Mouse (Mus musculus) limb, embryonic 13.5 days (tissue): ENCODE data around the gene Gal3st4. TPM values are rescaled to one million over a fixed set of nuclear protein-coding genes. Genes with fewer than 3 reads are reported as not detected.

Experiments used
- ATAC-seq: fragments of 200-750 bp; cut with Nextera tagmentation; 2 replicates; pipeline ENCODE4 v1.8.0; 2017; ENCODE audit warnings: low read depth, moderate number of reproducible peaks, moderate TSS enrichment; ENCODE audit not compliant: low FRiP score
- H3K27ac ChIP-seq: fragments of 300-500 bp; sonication (generic); 2 replicates; pipeline ENCODE4 v1.5.1; 2015; ENCODE audit warnings: inconsistent platforms, mild to moderate bottlenecking, moderate library complexity
- H3K27me3 ChIP-seq: fragments of 300-500 bp; sonication (generic); 2 replicates; pipeline ENCODE4 v1.6.1; 2015; ENCODE audit warnings: mild to moderate bottlenecking, inconsistent platforms
- H3K36me3 ChIP-seq: fragments of 300-500 bp; sonication (generic); 2 replicates; pipeline ENCODE4 v1.6.1; 2015; ENCODE audit warnings: inconsistent platforms, mild to moderate bottlenecking, moderate library complexity
- H3K4me1 ChIP-seq: fragments of 300-500 bp; sonication (generic); 2 replicates; pipeline ENCODE4 v1.6.1; 2015; ENCODE audit warnings: inconsistent platforms
- H3K4me2 ChIP-seq: fragments of 300-500 bp; sonication (generic); replicated peaks from 2 replicates; pipeline ENCODE4 v1.6.1; 2015; ENCODE audit warnings: inconsistent platforms, mild to moderate bottlenecking, moderate library complexity
- H3K4me3 ChIP-seq: fragments of 300-500 bp; sonication (generic); 2 replicates; pipeline ENCODE4 v1.5.1; 2015; ENCODE audit warnings: moderate library complexity, mild to moderate bottlenecking, inconsistent platforms
- H3K9ac ChIP-seq: fragments of 300-500 bp; sonication (generic); 2 replicates; pipeline ENCODE4 v1.6.1; 2015; ENCODE audit warnings: mild to moderate bottlenecking, inconsistent platforms
- H3K9me3 ChIP-seq: fragments of 300-500 bp; sonication (generic); 2 replicates; pipeline ENCODE4 v1.6.1; 2016; ENCODE audit warnings: inconsistent platforms
- WGBS: fragments of 180-500 bp; shearing (Covaris S2); methylation state at CpG from one replicate; pipeline ENCODE4 v1.1.7; 2015; 5-methylcytosine and 5-hydroxymethylcytosine counted together
- polyA plus RNA-seq: library from polyadenylated mRNA; unstranded; fragments of >200 nt; fragmentation: Nextera tagmentation; extraction: Ambion mirVana; gene quantifications from 2 replicates; pipeline ENCODE4 v1.2.1, GENCODE M21; 2015

Gal3st4 gene
- polyA plus RNA-seq, result 3.3 and 4.5 TPM in 2 replicates

GRCm38 (mm10) chr5:138272409-138272923, at the start of gene Gal3st4:
Gene Gal3st4 (minus strand): TSS chr5:138272840.
- no peaks in the 10 kb centered on the region for H3K9me3 ChIP-seq
- peaks cover 33% of the 10 kb centered on the region for H3K36me3 ChIP-seq
- under 1% methylated on average over 12 of the region's 12 CpGs for WGBS
- peak within 1 kb of the TSS; percentile 60 for H3K9ac ChIP-seq
- H3K4me3 ChIP-seq, result peak within 1 kb of the TSS; percentile 35
- peak within 1 kb of the TSS; percentile 66; the same call in 1 of the 2 replicates for H3K27ac ChIP-seq
- peaks cover 50% of the 10 kb centered on the region for H3K4me1 ChIP-seq
- peak within 1 kb of the TSS; percentile 56 for H3K4me2 ChIP-seq
- peak; percentile 60 for ATAC-seq
- H3K27me3 ChIP-seq, result 0 out of 2 replicates have a peak, but pooled peaks cover 5% of the 10 kb centered on the region

GRCm38 (mm10) chr5:138312795-138313194, 40.2 kb upstream of the Gal3st4 start:
- Histone ChIP-seq H3K9me3 (no peaks in the 10 kb centered on the region), H3K4me3 (no peak overlapping the region), H3K4me2 (no peak overlapping the region), H3K27me3 (no peaks in the 10 kb centered on the region), H3K9ac (no peak overlapping the region), H3K4me1 (no peaks in the 10 kb centered on the region), H3K27ac (no peak overlapping the region), H3K36me3 (no peaks in the 10 kb centered on the region)
- ATAC-seq, result no peak
- 86% methylated on average over 3 of the region's 3 CpGs for WGBS

DNA sequence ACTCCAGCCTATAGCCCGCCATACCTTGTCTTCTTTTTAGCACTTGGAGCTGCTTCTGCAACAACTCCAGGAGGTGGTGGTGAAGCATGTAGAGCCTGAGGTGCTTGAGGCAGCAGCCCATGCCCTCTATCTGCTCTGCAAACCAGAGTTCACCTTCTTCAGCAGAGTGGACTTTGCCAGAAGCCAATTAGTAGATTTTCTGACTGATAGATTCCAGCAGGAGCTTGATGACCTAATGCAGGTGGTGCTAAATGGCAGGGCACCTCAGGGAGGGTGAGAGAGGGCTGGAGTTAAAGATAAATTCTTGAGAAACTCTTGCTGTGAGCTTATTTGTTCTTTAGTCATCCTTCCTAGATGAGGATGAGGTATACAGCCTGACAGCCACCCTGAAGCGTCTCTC, 27.0 kb upstream of the Gal3st4 start:
- Histone ChIP-seq H3K4me1 (no peaks in the 10 kb centered on the region), H3K9ac (no peak overlapping the region), H3K9me3 (no peaks in the 10 kb centered on the region), H3K27ac (no peak overlapping the region), H3K4me2 (no peak overlapping the region), H3K27me3 (no peaks in the 10 kb centered on the region), H3K4me3 (no peak overlapping the region), H3K36me3 (peaks cover 5% of the 10 kb centered on the region; the same call in 1 of the 2 replicates)
- WGBS, result 75% methylated on average over 2 of the region's 2 CpGs
- ATAC-seq, result no peak

- H3K9ac ChIP-seq, result no peak overlapping the region
These were observed 21.5 kb upstream of the Gal3st4 start for GRCm38 (mm10) chr5:138294158-138294557.

DNA sequence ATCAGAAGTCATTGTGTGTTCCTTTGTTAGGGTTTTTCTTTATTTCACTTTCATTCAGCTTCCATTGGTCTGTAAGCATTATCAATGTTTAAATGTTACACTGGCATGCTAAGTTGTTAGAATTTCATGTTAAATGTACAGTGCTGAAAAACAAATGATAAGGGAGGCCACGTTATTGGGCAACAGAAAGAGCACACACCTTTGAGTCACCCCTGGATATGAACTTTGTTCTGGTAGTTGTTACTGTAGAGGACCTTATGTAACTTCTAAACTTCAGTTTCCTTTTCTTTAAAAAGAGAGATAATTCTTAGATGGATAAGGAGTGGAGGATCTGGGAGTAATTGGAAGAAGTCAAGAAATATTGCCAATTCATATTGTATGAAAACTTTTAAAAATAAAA, 19.0 kb upstream of the Gal3st4 start:
- Histone ChIP-seq H3K9ac (no peak overlapping the region), H3K4me3 (no peak overlapping the region), H3K27me3 (no peaks in the 10 kb centered on the region), H3K4me2 (no peak overlapping the region), H3K36me3 (no peaks in the 10 kb centered on the region), H3K27ac (no peak overlapping the region), H3K4me1 (no peaks in the 10 kb centered on the region), H3K9me3 (no peaks in the 10 kb centered on the region)
- WGBS, result 87% methylated on average over 1 of the region's 1 CpGs
- ATAC-seq, result no peak

More at GRCm38 (mm10) chr5:138294158-138294557, 21.5 kb upstream of the Gal3st4 start:
- no peak overlapping the region for H3K4me2 ChIP-seq
- no peaks in the 10 kb centered on the region for H3K27me3 ChIP-seq
- H3K9me3 ChIP-seq, result no peaks in the 10 kb centered on the region
- H3K36me3 ChIP-seq, result peaks cover 3% of the 10 kb centered on the region; the same call in 1 of the 2 replicates
- H3K4me3 ChIP-seq, result no peak overlapping the region
- H3K27ac ChIP-seq, result no peak overlapping the region
- no peaks in the 10 kb centered on the region for H3K4me1 ChIP-seq
- no peak for ATAC-seq

DNA sequence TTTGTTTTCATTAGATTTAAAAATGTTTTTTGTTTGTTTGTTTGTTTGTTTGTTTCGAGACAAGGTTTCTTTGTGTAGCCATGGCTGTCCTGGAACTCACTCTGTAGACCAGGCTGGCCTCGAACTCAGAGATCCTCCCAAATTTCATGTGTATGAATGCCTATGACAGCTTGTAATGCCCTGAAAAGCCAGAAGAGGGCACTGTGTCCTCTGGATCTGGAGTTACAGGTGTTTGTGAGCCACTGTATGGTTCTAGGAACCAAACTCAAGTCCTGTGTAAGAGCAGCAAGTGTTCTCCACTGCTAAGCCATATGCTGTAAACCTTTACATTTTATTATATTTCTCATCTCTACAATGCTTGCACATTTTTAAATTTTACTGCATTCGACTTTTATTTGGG, 15.2 kb upstream of the Gal3st4 start:
- no peak for ATAC-seq
- no peaks in the 10 kb centered on the region for H3K4me1 ChIP-seq
- no peak overlapping the region for H3K4me2 ChIP-seq

DNA sequence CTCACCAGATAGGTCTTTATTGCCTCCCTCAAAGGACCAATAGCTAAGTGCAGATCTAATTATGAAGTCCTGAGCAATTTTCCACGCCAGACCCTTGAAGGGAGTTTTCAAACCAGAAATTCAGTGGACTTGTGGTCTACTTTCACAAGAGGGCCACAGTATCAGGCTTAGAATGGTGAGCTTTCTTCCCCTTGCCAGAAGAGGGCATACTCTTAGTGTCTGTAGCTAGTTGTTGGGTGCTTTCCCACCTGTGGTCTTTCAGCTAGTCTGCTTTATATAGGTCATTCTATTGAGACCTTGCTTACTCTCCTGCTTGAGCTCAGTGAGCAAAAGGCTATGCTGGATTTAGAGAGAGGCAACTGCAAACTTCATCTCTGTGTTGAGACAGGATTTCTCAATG, 10.9 kb upstream of the Gal3st4 start:
- no peak overlapping the region for H3K4me2 ChIP-seq
- no peak overlapping the region for H3K27ac ChIP-seq
- H3K4me1 ChIP-seq, result peaks cover 7% of the 10 kb centered on the region
- H3K9me3 ChIP-seq, result peaks cover 6% of the 10 kb centered on the region; the same call in 1 of the 2 replicates
- no peak overlapping the region for H3K9ac ChIP-seq
- 64% methylated on average over 1 of the region's 1 CpGs for WGBS
- ATAC-seq, result no peak
- H3K27me3 ChIP-seq, result peaks cover 4% of the 10 kb centered on the region; the same call in 1 of the 2 replicates
- H3K36me3 ChIP-seq, result no peaks in the 10 kb centered on the region
- no peak overlapping the region for H3K4me3 ChIP-seq

More for the DNA sequence above, 15.2 kb upstream of the Gal3st4 start:
- no peak overlapping the region for H3K4me3 ChIP-seq
- no peaks in the 10 kb centered on the region for H3K9me3 ChIP-seq
- H3K27me3 ChIP-seq, result no peaks in the 10 kb centered on the region
- no peak overlapping the region for H3K27ac ChIP-seq
- WGBS, result 78% methylated on average over 3 of the region's 3 CpGs
- H3K9ac ChIP-seq, result no peak overlapping the region
- H3K36me3 ChIP-seq, result no peaks in the 10 kb centered on the region

- ATAC-seq, result no peak
- peaks cover 6% of the 10 kb centered on the region; the same call in 1 of the 2 replicates for H3K9me3 ChIP-seq
- H3K27me3 ChIP-seq, result peaks cover 4% of the 10 kb centered on the region; the same call in 1 of the 2 replicates
- H3K36me3 ChIP-seq, result peaks cover 16% of the 10 kb centered on the region
- H3K9ac ChIP-seq, result no peak overlapping the region
- no peak overlapping the region for H3K4me3 ChIP-seq
- WGBS, result 71% methylated on average over 2 of the region's 2 CpGs
- peaks cover 21% of the 10 kb centered on the region for H3K4me1 ChIP-seq
- no peak overlapping the region for H3K4me2 ChIP-seq
- H3K27ac ChIP-seq, result no peak overlapping the region
These were observed 9.2 kb upstream of the Gal3st4 start for GRCm38 (mm10) chr5:138281798-138282197.

DNA sequence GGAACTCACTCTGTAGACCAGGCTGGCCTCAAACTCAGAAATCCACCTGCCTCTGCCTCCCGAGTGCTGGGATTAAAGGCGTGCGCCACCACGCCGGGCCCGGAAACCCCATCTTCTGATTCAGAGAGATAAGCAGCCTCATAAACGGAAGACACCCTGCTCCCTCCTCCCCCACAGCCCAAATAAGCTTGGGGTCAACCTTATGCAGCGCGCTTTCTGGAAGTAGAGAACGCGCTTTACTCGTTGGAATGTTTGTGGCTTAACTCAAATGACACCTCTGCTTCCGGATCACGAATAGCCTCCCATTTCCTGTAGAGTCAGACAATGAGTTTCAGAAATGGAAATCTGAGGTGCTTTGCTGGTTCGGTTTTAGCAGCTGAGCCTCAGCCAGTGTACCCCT, 8.2 kb upstream of the Gal3st4 start:
- no peak overlapping the region for H3K9ac ChIP-seq

DNA sequence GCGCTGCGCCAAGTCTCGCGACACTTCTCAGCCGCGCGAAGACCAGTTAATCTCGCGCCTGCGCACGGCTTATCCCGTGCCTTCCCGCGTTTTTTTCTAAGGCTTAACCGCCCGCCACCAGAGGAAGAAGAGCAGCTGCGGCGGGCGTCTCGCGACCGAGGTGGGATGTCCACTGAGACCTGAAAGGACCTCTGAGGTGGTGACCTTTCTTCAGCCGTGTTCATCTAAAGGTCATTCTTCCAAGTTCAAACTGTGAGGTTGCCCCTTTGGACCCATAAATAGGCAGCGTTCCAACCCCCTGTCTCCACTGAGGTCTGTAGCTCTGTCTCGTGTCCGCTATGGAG, 7.8 kb upstream of the Gal3st4 start:
- WGBS, result 28% methylated on average over 26 of the region's 26 CpGs
- ATAC-seq, result no peak
- Histone ChIP-seq H3K36me3 (peaks cover 28% of the 10 kb centered on the region), H3K4me1 (peaks cover 35% of the 10 kb centered on the region), H3K4me2 (peak overlapping the region; percentile 92), H3K27me3 (peaks cover 4% of the 10 kb centered on the region; the same call in 1 of the 2 replicates), H3K9ac (no peak overlapping the region), H3K4me3 (peak overlapping the region; percentile 78), H3K27ac (no peak overlapping the region), H3K9me3 (peaks cover 6% of the 10 kb centered on the region; the same call in 1 of the 2 replicates)

More for the DNA sequence above, 8.2 kb upstream of the Gal3st4 start:
- Histone ChIP-seq H3K4me3 (no peak overlapping the region), H3K4me2 (no peak overlapping the region; the same call in 1 of the 2 replicates), H3K36me3 (peaks cover 24% of the 10 kb centered on the region), H3K4me1 (peaks cover 31% of the 10 kb centered on the region), H3K9me3 (peaks cover 6% of the 10 kb centered on the region; the same call in 1 of the 2 replicates), H3K27me3 (peaks cover 4% of the 10 kb centered on the region; the same call in 1 of the 2 replicates), H3K27ac (no peak overlapping the region)
- 91% methylated on average over 15 of the region's 15 CpGs for whole genome bisulfite sequencing
- ATAC-seq, result no peak

GRCm38 (mm10) chr5:138279585-138280424, 7.2 kb upstream of the Gal3st4 start, which contains the start of the genes Gm43720, Gpc2 and Stag3:
Gene Gm43720 (minus strand): TSS chr5:138279958.
Gene Gpc2 (minus strand): TSS chr5:138280005.
Gene Stag3 (plus strand): TSS chr5:138280240.
- peak within 1 kb of the TSS; percentile 65; the same call in 1 of the 2 replicates for H3K27ac ChIP-seq
- peaks cover 4% of the 10 kb centered on the region; the same call in 1 of the 2 replicates for H3K27me3 ChIP-seq
- H3K36me3 ChIP-seq, result peaks cover 34% of the 10 kb centered on the region
- peaks cover 41% of the 10 kb centered on the region for H3K4me1 ChIP-seq
- under 1% methylated on average over 56 of the region's 56 CpGs for WGBS
- peak within 1 kb of the TSS; percentile 78 for H3K4me3 ChIP-seq
- H3K9me3 ChIP-seq, result peaks cover 6% of the 10 kb centered on the region; the same call in 1 of the 2 replicates
- peak within 1 kb of the TSS; percentile 87 for H3K9ac ChIP-seq
- peak; percentile 99 for ATAC-seq
- peak within 1 kb of the TSS; percentile 92 for H3K4me2 ChIP-seq

DNA sequence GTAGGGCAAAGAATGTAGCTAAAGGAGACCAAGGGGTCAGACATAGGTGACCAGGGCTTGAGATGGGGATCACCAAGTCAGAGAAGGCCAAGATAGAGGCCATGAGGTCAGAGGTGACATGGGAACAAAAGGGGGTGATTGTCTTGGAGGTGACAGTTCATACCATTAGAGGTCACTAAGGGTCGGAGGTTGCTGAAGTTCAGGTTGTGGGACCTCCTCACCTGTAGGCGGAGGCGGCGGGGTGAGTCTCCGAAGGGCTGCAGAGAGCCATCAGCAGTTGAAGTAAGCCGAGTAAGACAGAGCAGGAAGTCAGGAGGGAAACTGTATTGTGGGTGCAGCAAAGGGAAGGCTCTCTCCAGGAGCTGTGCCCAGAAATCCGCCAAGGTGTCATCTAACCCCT, 5.4 kb upstream of the Gal3st4 start:
- Histone ChIP-seq H3K4me2 (peak overlapping the region; percentile 92), H3K4me1 (peaks cover 48% of the 10 kb centered on the region)

More for the DNA sequence above, 5.4 kb upstream of the Gal3st4 start:
- peaks cover 4% of the 10 kb centered on the region; the same call in 1 of the 2 replicates for H3K27me3 ChIP-seq
- peaks cover 42% of the 10 kb centered on the region for H3K36me3 ChIP-seq
- WGBS, result 84% methylated on average over 7 of the region's 7 CpGs
- no peak overlapping the region for H3K9ac ChIP-seq
- H3K27ac ChIP-seq, result no peak overlapping the region
- no peak for ATAC-seq
- H3K9me3 ChIP-seq, result peaks cover 6% of the 10 kb centered on the region; the same call in 1 of the 2 replicates
- H3K4me3 ChIP-seq, result peak overlapping the region; percentile 78
